Mouse (Mus musculus): ENCODE data around the gene Lhcgr. TPM values are rescaled to one million over a fixed set of nuclear protein-coding genes. Genes with fewer than 3 reads are reported as not detected.
"Not testable (repeated sequence)": the region's sequence is repeated elsewhere in the genome, so short reads cannot be mapped to it uniquely, and the experiment has no call there.

Gene Lhcgr
- under 1 TPM in 1 of 2 experiments, not detected in 1; 0.20 TPM for total RNA-seq (2021)
- long read RNA-seq, experiment 1: 0 reads
- long read RNA-seq, experiment 2: 0 reads

- DNase-seq: peak; percentile 3 to 4
- intact Hi-C loops (cut with DNase I): no loop called here
These were observed at the start of gene Lhcgr for GRCm38 (mm10) chr17:88791440-88792152. Gene Lhcgr (minus strand): TSS chr17:88791990.

DNA sequence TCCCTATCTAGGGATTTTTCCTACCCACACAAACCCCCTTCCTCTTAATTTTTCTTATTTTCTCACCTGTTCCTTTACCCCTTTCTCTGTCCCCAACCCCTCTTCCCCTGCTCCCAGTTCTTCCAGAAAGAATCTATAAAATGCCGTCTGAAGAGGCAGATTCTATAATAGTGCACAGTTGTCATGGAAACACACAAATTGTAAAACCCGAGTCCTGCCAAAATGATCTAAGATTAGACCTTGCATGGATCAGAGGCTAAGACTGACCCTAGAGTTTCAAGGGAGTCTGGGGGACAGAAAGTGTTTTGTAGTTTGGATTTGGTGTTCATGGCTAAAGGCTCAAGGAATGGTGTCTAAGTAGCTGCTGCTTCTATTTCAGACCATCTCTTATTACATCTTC is 25.8 kb upstream of the Lhcgr start:
- DNase-seq: no peak
- intact Hi-C loops (cut with DNase I): no loop called here

DNA sequence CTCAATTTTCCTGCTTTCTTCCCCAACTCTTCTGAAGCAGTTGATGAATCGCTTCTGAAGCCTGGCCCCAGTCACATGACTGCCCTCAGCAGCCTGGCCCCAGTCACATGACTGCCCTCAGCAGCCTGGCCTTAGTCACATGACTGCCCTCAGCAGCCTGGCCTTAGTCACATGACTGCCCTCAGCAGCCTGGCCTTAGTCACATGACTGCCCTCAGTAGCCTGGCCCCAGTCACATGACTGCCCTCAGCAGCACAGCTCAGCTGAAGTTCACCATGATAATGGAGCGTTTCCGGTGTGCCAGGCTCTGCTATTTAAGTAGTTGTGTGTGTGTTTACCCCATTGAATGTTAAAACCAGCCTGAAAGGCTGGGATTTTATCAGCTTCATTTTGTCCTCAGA is 21.2 kb upstream of the Lhcgr start:
- intact Hi-C loops (cut with DNase I); DNase-seq: not testable (repeated sequence)

DNA sequence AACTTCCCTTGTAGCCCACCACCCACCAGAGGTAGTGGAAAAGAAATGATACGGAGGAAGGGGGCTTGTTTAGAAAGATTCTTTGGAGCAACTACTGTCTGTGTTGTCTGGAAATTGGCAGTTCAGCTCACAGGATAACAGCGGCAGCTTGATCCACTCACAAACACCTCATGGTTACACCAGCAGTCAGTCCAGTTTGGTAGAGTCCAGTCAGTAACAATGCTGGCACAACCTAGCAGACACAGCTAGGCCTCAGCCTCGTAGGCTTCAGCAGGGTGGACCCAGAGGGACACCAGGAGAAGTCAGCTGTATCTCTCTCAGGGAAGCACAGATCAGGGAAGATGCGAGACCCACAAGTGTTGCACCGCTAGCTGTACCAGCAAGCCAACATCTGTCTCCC is 19.0 kb upstream of the Lhcgr start:
- intact Hi-C loops (cut with DNase I): no loop called here
- no peak for DNase-seq

DNA sequence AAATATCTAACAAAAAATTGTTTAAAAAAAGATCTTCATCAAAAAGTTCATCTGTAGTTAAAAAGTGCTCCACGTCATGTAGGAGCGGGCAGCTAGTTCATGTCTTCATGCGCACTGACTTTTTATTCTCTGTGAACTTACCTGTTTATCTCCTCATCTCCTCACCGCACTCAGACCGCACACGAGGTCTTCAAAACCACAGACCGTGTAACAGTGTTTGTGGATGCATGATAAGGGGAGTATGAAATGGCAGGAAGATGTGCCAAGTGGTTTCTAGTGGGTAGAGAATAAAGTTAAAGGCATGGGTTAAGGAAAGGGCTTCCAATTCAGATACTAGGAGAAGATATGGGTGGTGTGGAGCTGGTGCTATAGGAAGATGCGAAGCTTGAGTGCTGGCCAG is 14.6 kb upstream of the Lhcgr start:
- intact Hi-C loops (cut with DNase I): no loop called here
- DNase-seq: no peak

DNA sequence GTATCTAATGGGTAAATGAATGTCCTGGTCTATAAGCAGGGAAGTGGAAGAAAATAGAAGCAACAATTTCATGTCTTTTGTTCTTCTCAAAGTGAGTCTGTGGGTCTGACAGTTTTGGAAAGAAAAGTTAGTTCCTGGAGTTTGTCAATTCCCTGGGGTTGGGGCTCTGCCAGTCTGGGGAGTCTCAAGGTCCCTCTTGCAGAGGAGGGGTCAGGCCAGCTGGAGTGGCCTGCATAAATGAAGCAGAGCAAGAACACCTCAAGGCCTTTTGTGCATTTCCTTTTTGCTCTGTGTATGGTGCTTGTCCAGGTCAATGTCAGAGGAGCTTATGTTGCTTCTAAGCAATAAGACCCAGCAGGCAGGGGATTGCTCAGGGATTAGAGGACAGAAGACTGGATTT is 11.7 kb upstream of the Lhcgr start:
- no peak for DNase-seq
- intact Hi-C loops (cut with DNase I): no loop called here

- intact Hi-C loops (cut with DNase I): no loop called here
- no peak for DNase-seq
These were observed 1.1 kb downstream of the Lhcgr start for GRCm38 (mm10) chr17:88790680-88791079.

- no peak for DNase-seq
- intact Hi-C loops (cut with DNase I): no loop called here
These were observed 3.4 kb downstream of the Lhcgr start for GRCm38 (mm10) chr17:88788392-88788791.

- intact Hi-C loops (cut with DNase I): no loop called here
- no peak for DNase-seq
These were observed 4.9 kb downstream of the Lhcgr start for GRCm38 (mm10) chr17:88786881-88787280.

DNA sequence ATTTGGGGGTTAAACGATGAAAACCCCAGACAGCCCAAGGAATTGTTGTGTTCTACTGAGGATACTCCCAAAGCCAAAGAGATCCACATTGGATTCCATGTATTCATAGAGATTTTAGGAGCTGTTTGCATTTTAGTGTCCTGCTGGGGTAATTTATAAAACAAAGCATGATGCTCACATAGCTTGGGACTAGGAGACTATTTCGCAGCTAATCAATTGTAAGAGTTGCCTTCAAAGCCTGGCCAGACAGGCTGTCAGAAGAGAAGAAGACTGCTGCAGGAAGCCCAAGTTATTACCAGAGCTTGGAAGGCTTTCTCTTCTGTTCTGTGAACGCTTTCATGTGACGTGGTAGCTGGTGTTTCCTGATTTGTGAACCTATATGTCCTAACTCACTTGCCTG is 5.4 kb downstream of the Lhcgr start:
- intact Hi-C loops (cut with DNase I): no loop called here
- DNase-seq: no peak

DNA sequence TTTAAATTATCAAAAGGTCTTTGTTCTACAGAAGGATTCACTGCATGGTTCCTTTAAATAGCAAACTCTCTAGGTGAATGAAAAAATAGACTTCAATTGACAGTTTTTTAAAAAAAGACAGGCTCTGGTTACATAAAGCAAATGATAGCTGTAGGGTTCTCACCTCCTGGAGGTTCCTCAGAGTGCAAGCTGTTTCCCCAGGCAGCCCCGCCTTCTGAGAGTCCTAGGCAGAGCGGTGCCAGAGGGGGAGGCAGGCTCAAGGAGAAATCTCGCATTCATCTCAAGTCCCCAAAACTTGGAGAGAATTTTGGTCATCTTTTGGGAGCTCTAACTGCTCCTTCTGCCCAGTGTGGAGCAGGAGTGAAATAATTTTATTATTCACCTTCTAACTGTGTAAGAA is 12.6 kb downstream of the Lhcgr start:
- intact Hi-C loops (cut with DNase I): no loop called here
- no peak for DNase-seq

DNA sequence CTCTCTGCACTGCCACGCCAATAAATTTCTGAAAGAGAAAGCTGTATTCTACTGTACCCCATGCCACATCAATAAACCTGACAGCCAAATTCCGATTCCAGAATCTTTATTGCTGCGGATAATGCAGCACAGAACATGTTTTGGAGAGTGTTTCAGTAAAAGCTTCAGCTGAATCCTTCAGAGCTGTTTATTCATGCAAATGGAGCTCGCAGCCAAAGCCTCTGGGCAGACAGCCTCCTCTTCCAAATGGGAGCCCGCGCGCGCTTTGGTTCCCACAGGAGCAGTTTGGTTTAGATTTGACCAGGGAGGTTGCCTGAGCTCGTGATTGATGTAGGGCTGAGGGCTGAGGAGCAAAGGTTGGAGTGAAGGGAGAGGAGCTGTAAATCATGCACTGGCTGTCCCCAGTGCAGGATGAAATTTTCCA is 17.7 kb downstream of the Lhcgr start:
- no peak for DNase-seq
- intact Hi-C loops (cut with DNase I): no loop called here

DNA sequence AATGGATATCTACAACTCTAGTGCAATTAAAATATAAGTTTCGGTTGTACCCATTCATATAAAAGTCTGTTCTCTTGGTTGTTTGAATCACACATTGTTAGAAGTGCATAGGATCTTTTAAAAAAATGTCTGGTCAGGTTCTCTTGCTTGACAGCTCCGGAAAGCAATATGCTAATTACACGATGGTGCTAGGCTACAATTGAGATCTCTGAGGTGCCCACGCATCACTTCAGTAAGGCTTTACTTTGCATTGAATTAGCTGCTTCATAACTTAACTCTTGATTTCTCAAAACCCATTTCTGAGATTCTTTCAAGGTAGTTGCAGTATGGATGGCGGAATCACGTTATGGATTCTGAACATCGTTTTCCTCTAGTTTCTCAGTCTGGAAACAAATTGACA is 21.7 kb downstream of the Lhcgr start:
- intact Hi-C loops (cut with DNase I): no loop called here
- no peak for DNase-seq

- intact Hi-C loops (cut with DNase I): no loop called here
These were observed 22.4 kb downstream of the Lhcgr start for GRCm38 (mm10) chr17:88769283-88769859.

GRCm38 (mm10) chr17:88766857-88767256 is 24.9 kb downstream of the Lhcgr start:
- intact Hi-C loops (cut with DNase I): no loop called here
- DNase-seq: no peak

More at GRCm38 (mm10) chr17:88769283-88769859, 22.4 kb downstream of the Lhcgr start:
- DNase-seq: no peak

DNA sequence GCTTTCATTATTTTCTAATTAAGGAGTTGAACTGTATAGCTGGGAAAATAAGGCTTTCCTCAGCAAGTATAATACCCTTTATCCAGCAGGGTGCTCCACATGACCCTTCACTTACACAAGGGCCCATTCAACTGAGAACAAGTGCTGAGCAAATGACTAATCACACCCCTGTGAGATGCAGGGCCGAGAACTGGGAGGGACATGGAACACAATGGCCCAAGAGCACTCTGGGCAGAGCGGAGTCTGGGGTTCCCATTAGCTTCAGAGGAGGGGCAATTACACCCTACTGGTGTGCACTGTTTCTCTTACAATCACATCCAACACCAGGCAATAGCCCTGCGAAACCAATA is 27.7 kb downstream of the Lhcgr start:
- intact Hi-C loops (cut with DNase I): no loop called here
- DNase-seq: no peak

DNA sequence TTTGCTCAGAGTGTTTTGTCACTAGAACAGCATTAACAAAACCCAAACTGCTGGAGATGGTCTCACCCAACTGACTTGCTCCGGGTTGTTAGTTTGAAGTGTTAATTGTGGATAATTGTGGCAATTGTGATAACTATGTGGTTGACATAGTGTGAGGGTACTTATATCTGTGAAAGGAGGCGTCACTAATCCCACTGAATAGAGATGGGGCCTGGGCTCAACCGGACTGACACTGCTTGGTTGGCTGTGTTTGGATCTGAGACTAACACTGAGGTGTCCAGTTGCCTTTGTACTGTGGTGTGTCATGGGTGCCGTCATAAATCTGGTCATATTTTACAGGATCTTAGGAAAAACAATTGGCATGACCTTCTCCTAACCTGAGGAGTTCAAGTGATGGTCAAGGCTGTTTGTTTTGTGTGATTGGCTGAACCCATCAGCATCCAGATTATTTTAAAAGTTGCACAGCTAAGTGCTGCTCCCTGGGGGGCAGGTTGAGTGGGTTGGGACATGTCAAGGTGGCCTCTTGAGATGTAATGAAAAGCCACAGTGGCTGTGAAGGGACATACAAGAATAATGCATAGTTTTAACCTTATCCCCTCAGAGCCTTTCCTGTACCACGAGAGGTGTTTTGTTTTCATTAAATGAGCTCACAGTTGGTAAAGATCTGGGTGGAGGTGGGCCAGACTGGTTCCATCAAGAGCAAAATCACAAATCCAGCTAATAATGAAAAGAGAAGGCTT is 28.2 kb downstream of the Lhcgr start:
- intact Hi-C loops (cut with DNase I): no loop called here
- no peak for DNase-seq

DNA sequence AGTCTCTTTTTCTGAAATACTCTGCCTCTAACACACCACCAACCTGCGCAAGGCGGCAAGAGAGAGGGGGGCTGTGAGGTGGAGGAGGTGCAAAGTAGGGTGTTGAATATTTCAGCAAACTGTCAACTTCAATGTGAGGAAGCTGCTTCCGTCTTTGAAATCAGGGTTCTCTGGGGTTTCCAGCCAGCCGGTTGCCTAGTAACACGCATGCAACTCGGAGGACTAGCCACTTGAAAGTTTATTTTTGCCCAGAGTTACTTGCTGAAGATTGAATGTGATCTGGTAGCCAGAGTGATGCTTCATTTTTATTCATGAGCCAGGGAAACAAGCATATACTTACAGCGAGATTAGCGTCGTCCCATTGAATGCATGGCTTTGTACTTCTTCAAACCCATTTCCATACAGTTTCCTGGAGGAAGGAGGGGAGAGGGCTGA is 33.8 kb downstream of the Lhcgr start:
- intact Hi-C loops (cut with DNase I): no loop called here
- DNase-seq: no peak

DNA sequence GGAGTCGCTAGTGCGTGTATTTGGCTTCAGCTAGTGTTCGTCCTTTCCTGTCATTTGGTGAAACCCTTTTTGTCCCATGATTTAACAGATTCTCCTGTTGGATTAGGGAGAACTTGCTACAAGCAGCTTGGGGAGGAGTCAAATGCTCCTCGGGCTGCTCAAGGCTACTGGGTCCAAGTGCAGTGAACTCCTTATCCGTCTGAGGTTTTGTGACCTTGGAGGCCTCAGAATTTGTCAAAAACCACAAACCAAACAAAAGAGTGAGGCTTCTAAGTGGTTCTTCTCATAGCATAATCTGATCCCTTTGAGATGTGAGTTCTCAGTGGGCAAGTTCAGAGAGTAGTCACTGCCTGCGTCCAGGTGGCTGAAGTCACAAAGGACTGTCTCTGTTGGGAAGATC is 36.0 kb downstream of the Lhcgr start:
- no peak for DNase-seq
- intact Hi-C loops (cut with DNase I): no loop called here

- DNase-seq: no peak
- intact Hi-C loops (cut with DNase I): loop anchor here (2.0 kb wide), 1 partner anchor 101 kb away; no protein-coding TSS in a partner anchor
These were observed 38.3 kb downstream of the Lhcgr start for GRCm38 (mm10) chr17:88753472-88753857.

GRCm38 (mm10) chr17:88752827-88753471 is 38.8 kb downstream of the Lhcgr start:
- intact Hi-C loops (cut with DNase I): loop anchor here (2.0 kb wide), 1 partner anchor 100 kb away; no protein-coding TSS in a partner anchor
- DNase-seq: peak; percentile 13 to 33
